Mouse (Mus musculus) small intestine, adult 2 months (tissue): ENCODE results near the gene Rab3ip. TPM values are rescaled to one million over a fixed set of nuclear protein-coding genes. Genes with fewer than 3 reads are reported as not detected.
A peak's percentile ranks its signal among the peaks of the same experiment; 100 is the strongest.

Source experiments
- H3K27ac ChIP-seq: fragments of 200-500 bp; 2 replicates; pipeline ENCODE4 v1.5.1; 2012; ENCODE audit warnings: low read depth, low read length, control low read depth, inconsistent platforms; ENCODE audit not compliant: insufficient read depth
- H3K27me3 ChIP-seq: fragments of 200-500 bp; 2 replicates; pipeline ENCODE4 v1.6.1; 2012; ENCODE audit warnings: mild to moderate bottlenecking, moderate library complexity, low read length, inconsistent platforms; ENCODE audit not compliant: control insufficient read depth, insufficient read depth
- H3K36me3 ChIP-seq: fragments of 200-500 bp; 2 replicates; pipeline ENCODE4 v1.6.1; 2012; ENCODE audit warnings: mild to moderate bottlenecking, low read length, control low read depth, inconsistent platforms; ENCODE audit not compliant: control insufficient read depth, insufficient read depth
- H3K4me1 ChIP-seq: fragments of 200-500 bp; 2 replicates; pipeline ENCODE4 v1.6.1; 2012; ENCODE audit warnings: low read length, inconsistent platforms, mixed read lengths; ENCODE audit not compliant: control insufficient read depth, insufficient read depth, insufficient read length
- H3K4me3 ChIP-seq: fragments of 200-500 bp; 2 replicates; pipeline ENCODE4 v1.5.1; 2012; ENCODE audit warnings: low read depth, mild to moderate bottlenecking, control low read depth, inconsistent platforms, low read length, moderate library complexity
- CTCF ChIP-seq: fragments of 200-500 bp; IDR thresholded peaks from 2 replicates; pipeline ENCODE4 v1.5.1; 2012; ENCODE audit warnings: low read depth, mild to moderate bottlenecking, control low read depth, inconsistent platforms, low read length, moderate library complexity, mixed read lengths; ENCODE audit not compliant: insufficient replicate concordance, insufficient read length; ENCODE audit errors: extremely low read depth
- POLR2A ChIP-seq: fragments of 200-500 bp; IDR thresholded peaks from 2 replicates; pipeline ENCODE4 v1.6.1; 2012; ENCODE audit warnings: low read depth, mild to moderate bottlenecking, control low read depth, inconsistent platforms, low read length, moderate library complexity
- WGBS: fragments of 180-500 bp; shearing (Covaris S2); methylation state at CpG from one replicate; pipeline ENCODE4 v1.1.7; 2018; 5-methylcytosine and 5-hydroxymethylcytosine counted together
- polyA plus RNA-seq: library from polyadenylated mRNA; depleted of rRNA; stranded (reverse); fragments of >200 nt; gene quantifications from 2 replicates; pipeline ENCODE4 v1.2.3, GENCODE M21; 2012

Gene Rab3ip
- polyA plus RNA-seq, 1 experiment, result 169 TPM

- TF ChIP-seq CTCF (no peak), POLR2A (no peak)
- peaks cover 6% of the 10 kb centered on the region; the same call in 1 of the 2 replicates for H3K36me3 ChIP-seq
- H3K27me3 ChIP-seq, result no peaks in the 10 kb centered on the region
- 65% methylated on average over 10 of the region's 10 CpGs for WGBS
- no peak overlapping the region for H3K27ac ChIP-seq
- peaks cover 6% of the 10 kb centered on the region; the same call in 1 of the 2 replicates for H3K4me1 ChIP-seq
- H3K4me3 ChIP-seq, result no peak overlapping the region
These were observed 5.6 kb downstream of the Rab3ip start for GRCm38 (mm10) chr10:116944940-116945339.

GRCm38 (mm10) chr10:116944144-116944543 lies 6.4 kb downstream of the Rab3ip start:
- 86% methylated on average over 3 of the region's 3 CpGs for WGBS
- no peak overlapping the region for H3K4me3 ChIP-seq
- H3K27ac ChIP-seq, result no peak overlapping the region
- peaks cover 6% of the 10 kb centered on the region; the same call in 1 of the 2 replicates for H3K4me1 ChIP-seq
- H3K36me3 ChIP-seq, result peaks cover 8% of the 10 kb centered on the region
- TF ChIP-seq POLR2A (no peak), CTCF (no peak)
- H3K27me3 ChIP-seq, result no peaks in the 10 kb centered on the region

GRCm38 (mm10) chr10:116943025-116943424 lies 7.5 kb downstream of the Rab3ip start:
- no peaks in the 10 kb centered on the region for H3K27me3 ChIP-seq
- WGBS, result 93% methylated on average over 6 of the region's 6 CpGs
- no peak overlapping the region for H3K27ac ChIP-seq
- TF ChIP-seq POLR2A (no peak), CTCF (peak; percentile 51; the same call in 1 of the 2 replicates)
- H3K36me3 ChIP-seq, result peaks cover 14% of the 10 kb centered on the region
- no peak overlapping the region for H3K4me3 ChIP-seq
- H3K4me1 ChIP-seq, result peaks cover 4% of the 10 kb centered on the region; the same call in 1 of the 2 replicates

- TF ChIP-seq CTCF, result no peak
- TF ChIP-seq POLR2A, result no peak
These were observed 15.5 kb downstream of the Rab3ip start for GRCm38 (mm10) chr10:116935028-116935427.

GRCm38 (mm10) chr10:116933794-116934193 lies 16.8 kb downstream of the Rab3ip start:
- no peaks in the 10 kb centered on the region for H3K27me3 ChIP-seq
- TF ChIP-seq POLR2A (no peak), CTCF (no peak)
- peaks cover 5% of the 10 kb centered on the region; the same call in 1 of the 2 replicates for H3K4me1 ChIP-seq
- H3K4me3 ChIP-seq, result no peak overlapping the region
- H3K27ac ChIP-seq, result no peak overlapping the region
- 80% methylated on average over 7 of the region's 7 CpGs for WGBS
- peaks cover 49% of the 10 kb centered on the region for H3K36me3 ChIP-seq

More at GRCm38 (mm10) chr10:116935028-116935427, 15.5 kb downstream of the Rab3ip start:
- no peak overlapping the region for H3K4me3 ChIP-seq
- peaks cover 5% of the 10 kb centered on the region; the same call in 1 of the 2 replicates for H3K4me1 ChIP-seq
- 75% methylated on average over 12 of the region's 12 CpGs for WGBS
- H3K27ac ChIP-seq, result no peak overlapping the region
- peaks cover 50% of the 10 kb centered on the region for H3K36me3 ChIP-seq
- H3K27me3 ChIP-seq, result no peaks in the 10 kb centered on the region

- TF ChIP-seq POLR2A, result no peak
- TF ChIP-seq CTCF, result no peak
- Histone ChIP-seq H3K4me3 (no peak overlapping the region), H3K27ac (no peak overlapping the region), H3K4me1 (peaks cover 7% of the 10 kb centered on the region), H3K36me3 (peaks cover 44% of the 10 kb centered on the region), H3K27me3 (no peaks in the 10 kb centered on the region)
- WGBS, result 93% methylated on average over 13 of the region's 13 CpGs
These were observed 18.2 kb downstream of the Rab3ip start for GRCm38 (mm10) chr10:116932418-116932817.

GRCm38 (mm10) chr10:116931497-116932179 lies 18.9 kb downstream of the Rab3ip start:
- WGBS, result 81% methylated on average over 15 of the region's 15 CpGs
- TF ChIP-seq CTCF (no peak), POLR2A (no peak)

More at GRCm38 (mm10) chr10:116931497-116932179, 18.9 kb downstream of the Rab3ip start:
- Histone ChIP-seq H3K4me3 (no peak overlapping the region), H3K27me3 (no peaks in the 10 kb centered on the region), H3K4me1 (peaks cover 7% of the 10 kb centered on the region), H3K27ac (peak overlapping the region; percentile 25; the same call in 1 of the 2 replicates), H3K36me3 (peaks cover 43% of the 10 kb centered on the region)
